Mouse (Mus musculus): ENCODE results near the gene Lama1.
"Not testable (repeated sequence)": the region's sequence is repeated elsewhere in the genome, so short reads cannot be mapped to it uniquely, and the experiment has no call there.

Lama1 gene

DNA sequence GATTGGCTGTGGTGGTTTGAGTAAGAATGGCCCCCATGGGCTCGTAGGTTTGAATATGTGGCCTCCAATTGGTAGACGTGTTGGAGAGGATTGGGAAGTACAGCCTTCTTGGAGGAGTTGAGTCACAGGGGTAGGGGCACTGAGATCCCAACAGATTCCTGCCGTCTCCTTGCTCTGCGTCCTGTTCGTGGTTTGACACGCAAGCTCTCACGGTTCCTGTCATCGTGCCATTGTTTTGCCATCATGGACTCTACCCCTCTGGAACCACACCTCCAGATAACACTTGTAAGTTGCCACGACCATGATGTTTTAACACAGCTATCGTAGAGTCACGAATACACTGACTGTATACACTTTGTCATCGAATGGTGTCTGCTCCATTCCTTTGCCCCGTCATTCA lies 141.9 kb downstream of the Lama1 start:
- no peak for DNase-seq (ENCODE audit: low spot score)

DNA sequence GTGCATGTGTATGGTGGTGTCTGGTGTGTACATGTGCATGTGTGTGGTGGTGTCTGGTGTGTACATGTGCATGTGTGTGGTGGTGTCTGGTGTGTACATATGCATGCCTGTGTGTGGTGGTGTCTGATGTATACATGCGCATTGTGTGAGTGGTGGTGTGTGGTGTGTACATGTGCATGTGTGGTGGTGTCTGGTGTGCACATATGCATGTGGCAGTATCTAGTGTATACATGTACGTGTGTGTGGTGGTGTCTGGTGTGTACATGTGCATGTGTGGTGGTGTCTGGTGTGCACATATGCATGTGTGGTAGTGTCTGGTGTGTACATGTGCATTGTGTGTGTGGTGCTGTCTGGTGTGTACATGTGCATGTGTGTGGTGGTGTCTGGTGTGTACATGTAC lies 144.4 kb downstream of the Lama1 start:
- not testable (repeated sequence) for DNase-seq (ENCODE audit: low spot score)

DNA sequence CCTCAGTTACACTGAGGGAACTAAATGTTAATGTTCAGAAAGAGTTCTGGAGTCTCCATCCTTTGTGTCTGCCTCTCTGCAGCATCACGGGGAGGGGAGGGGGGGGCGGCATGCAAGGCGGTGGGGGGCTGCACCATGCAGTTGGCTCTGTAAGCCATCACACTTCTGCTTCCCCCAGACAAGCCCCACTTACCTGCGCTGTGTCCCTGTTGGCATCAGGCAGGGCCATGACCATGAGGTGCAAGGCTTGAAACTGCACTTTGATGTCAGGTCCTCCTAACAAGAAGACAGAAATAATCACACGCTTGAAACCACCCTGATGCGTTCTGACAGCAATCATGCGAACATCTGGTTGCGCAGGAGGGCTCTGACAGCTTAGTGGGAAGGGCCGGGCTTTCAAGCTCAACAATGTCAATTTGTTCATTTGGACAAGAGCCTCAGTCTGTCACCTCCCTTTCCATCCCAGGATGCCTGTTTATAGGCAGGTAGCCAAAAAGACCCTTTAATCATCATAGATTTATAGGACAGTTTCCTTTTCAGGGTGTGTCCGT lies 164.1 kb downstream of the Lama1 start:
- DNase-seq (ENCODE audit: low spot score): no peak

DNA sequence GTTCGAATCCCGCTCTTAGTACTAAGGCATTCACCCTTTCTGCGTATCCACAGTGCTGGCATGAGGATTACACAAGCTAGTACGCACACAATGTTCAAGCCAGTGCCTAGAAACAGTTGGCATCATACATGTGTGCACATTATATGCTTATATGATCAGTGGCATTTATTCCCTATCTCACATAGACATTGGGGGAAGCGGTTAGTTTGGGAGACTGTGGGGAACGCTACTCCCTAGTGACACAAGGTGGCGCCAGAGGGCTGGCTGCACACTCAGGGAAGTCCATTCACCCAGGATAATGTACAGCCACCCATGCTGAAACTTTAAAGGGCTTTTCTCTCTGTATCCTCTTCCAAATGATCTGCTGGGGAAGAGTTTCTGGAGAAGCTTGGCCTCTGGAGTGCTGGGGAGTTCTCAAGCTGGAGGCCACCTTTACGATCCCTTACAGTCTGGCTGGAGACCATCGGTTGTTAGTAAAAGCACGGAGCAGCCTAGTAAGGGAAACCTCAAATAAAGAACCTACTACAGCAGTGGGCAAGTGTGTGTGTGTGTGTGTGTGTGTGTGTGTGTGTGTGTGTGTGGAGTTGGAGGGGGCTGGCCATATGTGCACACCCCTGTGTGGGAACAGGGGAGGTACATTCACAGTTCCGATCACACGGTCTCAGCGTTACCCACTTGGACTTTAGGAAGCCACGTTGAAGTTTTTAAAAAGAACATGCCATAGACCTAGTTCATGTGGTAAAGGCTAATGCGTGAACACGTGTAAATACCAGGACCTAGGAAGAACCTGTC lies 164.9 kb downstream of the Lama1 start:
- DNase-seq (ENCODE audit: low spot score): peak; percentile 62

DNA sequence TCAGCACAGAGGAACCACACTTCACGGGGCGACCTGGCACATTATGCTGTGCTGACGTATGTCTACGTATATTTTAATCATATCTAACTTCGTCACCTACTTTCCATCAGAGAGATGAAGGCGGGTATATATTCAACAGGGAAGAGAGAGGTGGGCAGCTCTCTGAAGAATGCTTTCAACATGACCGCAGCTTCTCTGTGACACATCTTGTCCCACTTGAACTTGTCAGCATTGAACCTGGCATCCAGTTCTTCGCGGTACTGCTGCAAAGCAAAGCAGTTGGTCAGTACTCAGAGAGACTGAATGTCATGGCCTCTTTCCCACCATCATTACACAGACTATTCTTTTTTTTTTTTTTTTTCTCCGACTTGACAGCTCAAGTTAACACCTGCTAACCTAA lies 167.3 kb downstream of the Lama1 start:
- DNase-seq (ENCODE audit: low spot score): no peak

DNA sequence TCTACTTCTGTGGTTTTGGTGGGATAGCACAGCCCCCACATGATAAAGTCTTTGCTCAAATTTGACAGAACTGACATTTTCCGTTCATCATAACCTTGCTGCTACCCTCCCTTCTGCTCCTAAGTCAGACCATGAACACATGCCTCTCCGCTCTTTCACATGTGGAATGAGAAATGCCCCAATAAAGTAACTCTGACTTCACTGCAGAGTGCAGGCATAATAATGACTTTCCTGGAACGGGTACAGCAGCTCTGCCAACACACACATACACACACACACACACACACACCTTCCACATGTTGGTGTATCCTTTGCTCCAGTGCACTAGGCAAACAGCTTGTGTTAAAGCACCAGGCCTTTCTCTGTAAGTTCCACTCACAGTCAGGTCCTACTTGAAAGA lies 167.9 kb downstream of the Lama1 start:
- DNase-seq (ENCODE audit: low spot score): no peak

DNA sequence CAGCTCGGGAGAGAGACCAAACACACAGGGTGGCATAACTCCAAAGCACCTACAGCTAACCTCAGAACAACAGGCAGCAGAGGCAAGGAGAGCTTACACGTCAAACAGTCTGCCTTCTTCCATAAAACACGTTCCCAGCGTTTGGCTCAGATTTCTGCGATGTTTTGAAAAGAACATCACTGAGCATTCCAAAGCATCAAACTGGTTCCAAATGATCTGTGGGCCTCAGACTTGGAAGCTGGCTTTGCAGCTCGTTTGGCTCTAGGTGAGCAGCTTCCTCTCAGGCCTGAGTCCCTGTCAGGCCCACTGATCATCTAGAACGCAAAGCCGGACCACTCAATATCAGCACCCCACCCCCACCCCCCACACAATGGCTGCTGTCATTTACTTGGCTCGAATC lies 169.0 kb downstream of the Lama1 start:
- no peak for DNase-seq (ENCODE audit: low spot score)

DNA sequence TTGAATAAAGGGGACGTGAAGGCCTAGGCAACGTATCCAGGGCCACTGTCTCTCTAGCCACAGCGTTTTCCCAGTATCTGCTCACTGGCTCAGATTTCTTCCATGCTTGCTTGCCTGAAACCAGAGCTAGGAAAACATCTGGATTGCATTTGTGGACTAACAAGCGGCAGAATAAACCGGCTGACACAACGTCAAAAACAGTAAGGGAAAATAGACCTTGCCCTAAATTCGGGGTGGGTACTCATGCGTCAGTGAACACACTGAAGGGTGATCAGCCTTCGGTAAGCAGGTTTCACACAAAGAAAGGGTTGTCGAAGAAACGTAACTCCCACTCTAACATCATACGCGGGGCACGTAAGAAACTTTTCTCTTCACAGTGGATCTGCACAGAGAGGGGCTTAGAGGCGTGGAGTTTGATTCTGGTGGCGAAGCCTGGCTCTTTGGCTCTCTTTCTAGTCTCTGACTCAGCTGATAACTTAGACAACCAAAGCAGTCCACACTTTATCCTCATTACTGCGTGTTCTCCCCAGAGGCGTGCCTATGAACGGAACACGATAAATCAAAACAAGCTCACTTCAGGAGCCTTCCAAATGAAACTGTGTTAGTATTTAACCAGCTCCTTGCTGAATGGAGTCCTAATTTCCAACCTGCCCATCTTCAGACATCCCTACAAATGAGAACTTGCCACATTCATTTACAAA lies 169.6 kb downstream of the Lama1 start:
- no peak for DNase-seq (ENCODE audit: low spot score)

DNA sequence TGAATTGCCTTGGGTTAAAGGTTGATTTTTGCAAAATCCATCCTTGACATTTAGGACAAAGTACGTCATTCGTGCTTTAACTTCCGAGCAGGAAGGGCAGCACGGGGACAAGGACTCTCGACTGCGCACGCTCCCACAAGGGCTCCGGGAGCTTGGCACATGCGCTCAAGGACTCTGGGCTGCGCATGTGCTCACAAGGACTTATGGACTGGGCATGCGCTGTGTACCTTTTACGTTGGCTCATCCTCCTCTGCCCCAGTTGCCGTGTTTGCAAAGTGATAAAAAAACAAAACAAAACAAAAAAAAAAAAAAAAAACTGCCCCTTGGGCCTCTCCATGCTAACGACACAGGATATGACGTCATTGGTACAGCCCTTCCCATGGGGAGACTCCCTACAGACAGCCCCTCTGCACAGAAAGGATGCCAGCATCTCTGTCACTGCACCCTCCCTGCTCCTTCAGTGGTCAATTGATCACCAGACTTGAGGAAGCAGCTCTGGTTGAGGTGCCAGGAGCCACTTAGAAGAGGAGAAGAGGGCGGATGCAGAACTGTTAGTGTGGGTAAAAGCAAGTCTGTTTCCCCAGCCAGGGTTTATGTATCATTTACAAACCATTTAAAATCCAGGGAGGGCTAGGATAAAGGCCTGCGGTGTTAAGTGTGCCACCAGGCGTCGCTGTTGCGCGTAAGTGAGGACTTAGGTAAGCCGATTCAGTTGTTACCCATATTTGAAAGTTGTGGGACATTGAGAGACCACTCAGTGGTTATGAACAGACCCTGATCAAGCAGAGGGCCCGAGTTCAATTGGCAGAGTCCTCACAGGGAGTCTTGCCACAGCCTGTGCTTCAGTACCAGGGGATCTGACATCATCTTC lies 172.9 kb downstream of the Lama1 start:
- peak; percentile 64 for DNase-seq (ENCODE audit: low spot score)
